Mouse (Mus musculus) 416B (cell line): ENCODE measurements at regions not wholly inside any gene's neighbourhood (a gene's known extent, or its start where the extent isn't known, plus 50 kb on each side); places are given as distances from the start of the nearest gene placed in this dataset.

Experiments used
- DNase-seq: peaks from one replicate; pipeline ENCODE4 v3.0.0; 2011; ENCODE audit warnings: low read depth

DNA sequence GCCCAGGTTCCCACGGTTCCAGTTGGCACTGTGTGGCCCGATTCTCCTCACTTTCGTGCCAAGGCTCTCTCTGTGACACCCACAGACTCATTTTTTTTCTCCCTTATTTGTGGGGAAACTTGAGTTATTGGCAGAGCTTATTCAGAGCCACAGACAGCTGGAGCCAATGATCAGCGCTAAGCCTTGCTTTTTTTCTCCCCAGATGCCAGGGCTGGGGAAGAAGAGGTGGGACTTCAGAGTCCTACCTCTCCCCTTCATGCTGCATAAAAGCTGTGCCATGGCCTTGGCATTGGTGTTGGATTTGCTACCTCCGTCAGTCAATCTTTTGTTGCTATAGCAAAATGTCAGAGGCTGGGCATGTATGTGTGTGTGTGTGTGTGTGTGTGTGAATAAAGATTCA is 56.5 kb upstream of the Cox10 start:
- DNase-seq = no peak

- DNase-seq = no peak
Measured at GRCm38 (mm10) chr11:64135308-64135591, 56.0 kb upstream of the Cox10 start.

- no peak for DNase-seq
Measured at GRCm38 (mm10) chr11:64134571-64135307, 55.5 kb upstream of the Cox10 start.
